Mouse (Mus musculus) brain, embryonic 14.5 days (tissue): ENCODE measurements around the gene Six2. TPM values are rescaled to one million over a fixed set of nuclear protein-coding genes. Genes with fewer than 3 reads are reported as not detected.

ENCODE experiments used
- DNase-seq: peaks from one replicate; pipeline ENCODE4 v3.0.0-alpha.2; 2011; ENCODE audit warnings: low read depth
- CTCF ChIP-seq: fragments of 200-500 bp; IDR thresholded peaks from 2 replicates; pipeline ENCODE4 v1.5.1; 2012; ENCODE audit warnings: inconsistent platforms, mild to moderate bottlenecking, moderate library complexity, borderline replicate concordance; ENCODE audit not compliant: insufficient read depth, insufficient read length; ENCODE audit errors: extremely low read depth
- POLR2A ChIP-seq: fragments of 200-500 bp; IDR thresholded peaks from 2 replicates; pipeline ENCODE4 v1.6.1; 2012; ENCODE audit warnings: mild to moderate bottlenecking, inconsistent platforms, borderline replicate concordance; ENCODE audit not compliant: poor library complexity, insufficient read depth, insufficient read length, severe bottlenecking; ENCODE audit errors: extremely low read depth
- polyA plus RNA-seq: library from polyadenylated mRNA; depleted of rRNA; stranded (reverse); fragments of >200 nt; gene quantifications from 2 replicates; pipeline ENCODE4 v1.2.3, GENCODE M21; 2012

Gene Six2
- polyA plus RNA-seq, 1 experiment: 3.1 TPM

DNA sequence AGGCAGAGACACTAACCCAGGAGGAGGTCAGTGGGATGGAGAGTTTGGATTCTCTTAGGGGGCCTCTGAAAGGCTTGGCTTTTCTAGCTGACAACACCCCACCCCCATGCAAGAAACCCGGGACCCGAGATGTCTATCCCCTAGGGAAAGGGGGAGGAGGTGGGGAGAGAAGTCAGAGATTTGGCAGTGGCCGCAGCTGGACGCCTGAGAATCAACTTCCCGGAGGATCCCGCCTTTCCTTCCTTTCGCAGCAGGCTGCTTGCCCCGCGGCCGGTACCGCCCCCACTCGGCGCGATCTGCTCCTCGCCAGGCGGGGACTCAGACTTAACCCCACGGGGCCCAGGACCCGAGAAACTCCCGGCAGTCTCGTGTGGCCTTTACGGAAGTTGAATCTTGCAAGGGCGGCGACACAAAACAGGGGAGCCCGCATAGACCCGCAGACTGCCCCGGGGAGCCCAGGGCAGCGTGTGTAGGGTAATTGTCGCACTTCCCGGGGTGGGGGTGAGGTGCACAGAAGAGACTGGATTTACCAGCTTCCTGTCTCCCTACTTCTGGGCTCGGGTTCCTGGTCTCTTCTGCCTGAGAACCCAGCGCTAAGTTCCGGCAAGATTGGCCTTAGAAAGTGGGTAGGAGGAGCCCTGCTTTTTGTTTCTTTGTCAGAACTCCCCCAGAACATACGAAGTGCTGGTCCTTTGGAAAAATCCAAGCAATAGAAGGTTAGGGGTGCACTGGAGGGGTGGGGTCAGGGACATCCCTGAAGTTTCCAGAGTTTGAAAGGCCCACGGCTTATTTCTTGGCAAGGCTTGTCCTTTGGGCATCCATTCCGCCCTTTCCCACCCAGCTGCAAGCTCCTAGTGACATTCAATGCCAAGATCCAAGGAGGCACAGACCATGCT lies 1.1 kb upstream of the Six2 start:
- peak; percentile 28 for DNase-seq
- TF ChIP-seq CTCF: no peak
- no peak for TF ChIP-seq POLR2A

DNA sequence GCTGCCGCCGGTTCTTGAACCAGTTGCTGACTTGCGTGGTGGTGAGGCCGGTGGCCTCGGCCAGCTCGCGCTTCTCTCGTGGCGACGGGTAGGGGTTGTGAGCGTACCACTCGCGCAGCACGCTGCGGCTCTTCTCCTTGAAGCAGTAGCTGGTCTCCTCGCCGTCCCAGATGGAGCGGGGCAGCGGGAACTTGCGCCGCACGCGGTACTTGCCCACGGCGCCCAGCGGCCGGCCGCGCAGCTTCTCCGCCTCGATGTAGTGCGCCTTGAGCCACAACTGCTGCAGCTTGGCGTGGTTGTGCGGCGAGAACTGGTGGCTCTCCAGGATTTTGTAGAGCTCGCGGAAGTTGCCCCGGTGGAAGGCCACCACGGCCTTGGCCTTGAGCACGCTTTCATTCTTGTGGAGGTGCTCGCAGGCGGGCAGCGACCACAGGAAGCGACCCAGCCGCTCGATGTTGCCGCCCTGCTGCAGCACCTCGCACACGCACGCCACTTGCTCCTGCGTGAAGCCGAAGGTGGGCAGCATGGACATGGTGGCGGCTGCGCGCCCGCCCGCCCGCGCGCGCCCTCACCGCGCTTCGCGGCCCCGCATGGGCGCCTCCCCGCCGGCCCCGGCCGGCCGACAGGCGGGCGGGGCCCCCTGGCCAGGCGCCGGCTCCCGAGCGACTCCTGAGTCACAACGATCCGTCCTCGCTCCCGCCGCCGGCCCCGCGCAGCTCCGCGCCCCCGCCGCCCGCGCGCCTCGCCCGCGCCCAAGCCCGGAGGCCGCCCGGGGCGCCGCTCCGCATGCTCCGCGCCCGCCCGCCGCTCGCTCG lies 446 bp downstream of the Six2 start:
- TF ChIP-seq POLR2A: no peak
- no peak for TF ChIP-seq CTCF
- DNase-seq: peak; percentile 54

DNA sequence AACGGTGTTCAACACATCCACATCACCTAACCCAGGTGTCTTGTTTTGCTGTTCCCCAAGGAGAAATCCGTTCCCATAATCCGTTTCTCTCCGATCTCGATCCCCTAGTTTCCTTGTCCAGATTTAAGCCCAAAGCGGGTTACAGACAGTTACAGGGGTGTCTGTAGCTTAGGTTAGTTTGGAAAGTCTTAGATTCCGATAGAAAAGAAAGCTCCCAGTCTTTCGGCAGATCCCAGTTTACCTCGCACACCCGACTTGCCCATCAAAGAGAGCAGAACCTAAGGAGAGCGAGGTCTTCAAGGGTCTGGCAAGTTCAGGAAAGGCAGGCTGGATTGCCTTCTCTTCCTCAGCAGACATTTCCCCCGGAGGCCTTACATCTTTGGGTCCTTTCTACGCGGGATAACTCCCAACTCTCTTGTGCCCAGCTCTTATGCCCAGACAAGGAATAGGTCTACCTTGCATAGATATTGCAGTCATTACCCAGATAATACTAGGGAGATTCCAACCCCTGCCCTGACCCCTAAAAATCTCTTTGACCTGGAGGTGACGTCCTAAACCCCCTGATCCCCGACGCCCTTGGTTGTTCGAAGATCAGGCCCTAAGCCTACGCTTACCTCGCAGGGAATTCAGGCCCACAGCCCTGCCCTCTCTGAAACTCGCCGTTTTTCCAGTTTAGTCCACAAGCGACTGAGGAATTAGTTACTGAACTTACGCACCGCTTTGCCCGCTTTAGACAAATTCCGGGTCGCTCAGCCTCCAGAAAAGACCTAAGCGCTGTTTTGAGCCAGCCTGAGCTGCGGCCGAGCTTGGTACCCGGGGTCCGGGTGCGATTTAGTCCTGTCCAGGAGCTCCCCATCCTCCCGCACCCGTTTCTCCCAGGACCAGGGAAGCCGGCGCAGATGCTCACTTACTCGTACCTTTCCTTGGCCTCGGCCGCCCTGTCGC lies 1.3 kb downstream of the Six2 start:
- DNase-seq: peak; percentile 28
- TF ChIP-seq POLR2A: no peak
- no peak for TF ChIP-seq CTCF

DNA sequence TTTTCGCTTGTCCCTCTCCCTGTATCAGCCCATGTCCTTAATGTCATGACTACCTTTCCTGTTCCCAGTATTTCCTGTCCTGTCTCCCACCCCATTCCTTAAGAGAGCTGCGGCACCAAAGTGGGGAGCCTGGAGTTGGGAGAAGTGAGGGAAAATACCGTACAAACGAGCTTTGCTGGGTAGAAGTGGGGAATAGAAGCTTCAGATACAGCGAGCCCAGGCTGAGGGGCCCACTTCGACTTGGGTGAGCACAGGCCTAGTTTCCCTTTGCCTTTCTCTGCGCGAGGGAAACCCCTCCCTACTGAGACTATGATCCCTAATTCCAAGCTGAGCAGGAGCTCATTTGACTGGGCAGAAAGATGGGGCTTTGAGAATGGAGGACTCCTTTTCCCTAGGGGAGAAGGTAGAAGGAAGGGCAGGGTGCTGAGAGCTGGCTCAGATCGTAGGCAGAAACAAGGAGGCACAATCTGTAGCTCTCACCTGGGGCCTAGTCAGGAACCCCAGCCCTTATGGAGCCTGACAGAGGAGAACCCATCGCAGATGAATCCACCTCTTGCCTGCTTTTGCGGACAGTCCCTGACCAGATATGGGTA lies 2.3 kb downstream of the Six2 start:
- TF ChIP-seq POLR2A (no peak), CTCF (no peak)
- no peak for DNase-seq

DNA sequence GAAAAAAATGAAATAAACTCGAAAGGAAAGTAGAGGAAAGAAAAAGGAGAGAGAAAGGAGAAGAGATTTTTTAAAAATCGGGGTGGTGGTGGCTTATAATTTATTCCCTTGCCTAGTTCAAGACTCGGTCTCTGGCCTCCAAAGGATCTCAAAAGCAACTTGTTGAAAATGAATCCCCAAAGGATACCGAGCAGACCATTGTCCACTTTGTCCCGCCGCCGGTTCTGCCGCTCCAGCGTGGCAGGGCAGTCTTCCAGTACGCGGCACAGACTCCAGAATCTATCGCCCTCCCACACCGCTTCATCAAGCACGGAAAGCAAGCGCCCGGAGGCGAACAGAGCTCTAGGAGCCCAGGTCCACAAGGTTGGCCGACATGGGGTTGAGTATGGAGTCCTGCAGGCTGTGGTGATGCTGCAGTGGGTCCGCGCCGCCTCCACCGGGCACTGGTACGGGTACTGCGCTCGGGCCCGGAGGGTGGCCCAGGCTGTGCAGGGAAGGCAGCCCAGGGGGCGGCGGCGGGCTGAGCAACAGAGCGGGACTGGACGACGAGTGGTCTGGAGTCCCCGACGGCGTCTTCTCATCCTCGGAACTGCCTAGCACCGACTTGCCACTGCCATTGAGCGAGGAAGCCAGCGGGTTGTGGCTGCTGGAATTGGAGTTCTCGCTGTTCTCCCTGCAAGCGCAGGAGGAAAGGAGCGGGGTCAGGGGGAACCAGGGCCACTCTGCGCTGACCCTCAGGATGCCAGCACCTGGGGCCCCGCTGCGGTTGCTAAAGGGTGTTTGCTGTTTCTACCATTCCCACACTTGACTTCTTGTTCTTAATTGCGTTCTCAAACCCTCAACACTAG lies 3.0 kb downstream of the Six2 start:
- DNase-seq: peak; percentile 35
- TF ChIP-seq CTCF (no peak), POLR2A (no peak)

DNA sequence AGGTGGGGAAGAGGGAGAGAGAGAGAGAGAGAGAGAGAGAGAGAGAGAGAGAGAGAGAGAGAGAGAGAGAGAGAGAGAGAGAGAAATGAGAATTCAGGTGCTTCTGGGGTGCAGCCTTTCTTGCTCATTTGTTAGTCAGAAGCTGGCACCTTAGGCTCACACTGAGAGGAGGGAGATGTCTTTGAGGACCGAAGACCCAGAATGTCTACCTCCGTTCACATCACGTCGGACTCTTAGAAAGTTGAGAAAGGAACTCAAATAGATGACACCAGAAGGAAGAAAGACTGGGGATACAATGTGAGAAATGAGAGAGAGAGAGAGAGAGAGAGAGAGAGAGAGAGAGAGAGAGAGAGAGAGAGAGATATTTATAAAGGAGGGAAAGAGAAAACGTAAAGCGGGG lies 3.6 kb downstream of the Six2 start:
- DNase-seq: peak; percentile 3

DNA sequence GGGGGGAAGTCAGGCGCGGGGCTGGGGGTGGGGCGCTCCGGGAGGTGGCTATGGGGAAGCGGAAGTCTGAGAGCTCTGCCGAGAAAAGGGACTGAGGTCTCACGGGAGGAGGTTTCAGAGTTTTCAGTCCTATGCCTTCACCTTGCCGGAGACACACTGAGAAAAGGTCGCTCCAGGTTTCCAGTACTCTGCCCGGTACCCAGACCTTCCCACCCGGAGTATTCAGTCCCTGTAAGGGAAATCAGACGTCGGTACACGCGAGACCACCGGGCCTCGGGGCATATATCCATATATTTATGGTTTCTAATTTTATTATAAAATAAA lies 4.1 kb downstream of the Six2 start:
- no peak for TF ChIP-seq CTCF
- no peak for TF ChIP-seq POLR2A
- DNase-seq: no peak

DNA sequence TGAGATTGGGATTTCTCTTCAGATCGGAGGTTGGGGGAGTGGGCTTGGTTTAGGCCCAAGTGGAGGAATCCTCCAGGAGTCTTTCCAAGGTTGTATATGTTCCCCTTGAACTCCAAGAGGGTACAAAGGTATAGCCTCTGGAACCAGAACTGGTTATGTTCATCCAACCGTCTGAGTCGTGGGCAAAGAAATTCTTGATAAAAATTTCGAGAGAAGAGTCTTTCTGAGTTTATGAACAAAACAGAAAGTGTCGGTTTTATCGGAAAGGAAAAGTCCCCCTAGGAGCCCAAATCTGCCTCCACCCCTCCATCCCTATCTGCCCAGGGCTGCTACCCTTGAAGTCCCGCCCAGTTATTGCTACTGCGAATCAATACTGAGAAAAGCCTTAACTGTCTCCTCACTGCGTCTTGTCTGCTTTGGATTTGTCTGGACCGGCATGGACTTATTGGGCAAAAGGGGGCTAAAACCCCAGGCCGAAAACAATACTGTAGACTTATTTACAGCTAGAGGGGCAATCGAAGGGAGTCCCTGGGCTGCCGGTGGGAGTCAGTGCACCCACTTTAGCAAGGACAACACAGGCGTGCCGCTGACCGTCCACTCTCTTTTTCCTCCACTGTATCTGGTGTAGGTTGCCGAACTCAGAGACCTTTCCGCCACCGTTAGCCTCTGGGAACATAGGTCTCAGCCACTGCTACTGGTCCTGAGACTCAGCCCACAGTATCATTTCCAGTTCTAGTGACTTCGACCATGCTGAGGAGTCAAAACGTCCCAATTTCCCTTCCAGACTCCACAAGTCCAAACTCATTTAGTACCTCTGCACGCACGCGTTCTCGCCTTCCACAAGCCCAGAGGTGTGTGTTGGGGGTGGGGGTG lies 4.7 kb downstream of the Six2 start:
- TF ChIP-seq POLR2A (no peak), CTCF (no peak)
- DNase-seq: peak; percentile 6

GRCm38 (mm10) chr17:85682181-85682710 lies 5.8 kb downstream of the Six2 start:
- TF ChIP-seq POLR2A: no peak
- TF ChIP-seq CTCF: no peak
- peak; percentile 6 for DNase-seq
